Mouse (Mus musculus) forebrain, embryonic 11.5 days (tissue): ENCODE results near the gene Qrfpr. TPM values are rescaled to one million over a fixed set of nuclear protein-coding genes. Genes with fewer than 3 reads are reported as not detected.

Experiments used
- ATAC-seq: fragments of 200-750 bp; cut with Nextera tagmentation; replicated peaks from 2 replicates; pipeline ENCODE4 v1.8.0; 2017; ENCODE audit warnings: moderate TSS enrichment; ENCODE audit not compliant: low FRiP score
- DNase-seq: peaks from one replicate; pipeline ENCODE4 v3.0.0-alpha.2; 2017; ENCODE audit warnings: low spot score
- H3K27ac ChIP-seq: fragments of 300-500 bp; sonication (generic); 2 replicates; pipeline ENCODE4 v1.5.1; 2014; ENCODE audit warnings: low read depth, low read length
- H3K27me3 ChIP-seq: fragments of 300-500 bp; sonication (generic); 2 replicates; pipeline ENCODE4 v1.6.1; 2014; ENCODE audit warnings: mild to moderate bottlenecking, low read length, mixed read lengths; ENCODE audit not compliant: control insufficient read depth, insufficient read depth
- H3K36me3 ChIP-seq: fragments of 300-500 bp; sonication (generic); 2 replicates; pipeline ENCODE4 v1.6.1; 2014; ENCODE audit warnings: mild to moderate bottlenecking, low read length, moderate library complexity, mixed read lengths; ENCODE audit not compliant: control insufficient read depth, insufficient read depth
- H3K4me1 ChIP-seq: fragments of 300-500 bp; sonication (generic); replicated peaks from 2 replicates; pipeline ENCODE4 v1.6.1; 2014; ENCODE audit warnings: low read length, mixed read lengths; ENCODE audit not compliant: control insufficient read depth, insufficient read depth
- H3K4me2 ChIP-seq: fragments of 300-500 bp; sonication (generic); 2 replicates; pipeline ENCODE4 v1.6.1; 2014; ENCODE audit warnings: low read depth, mild to moderate bottlenecking, low read length, moderate library complexity, mixed read lengths; ENCODE audit not compliant: severe bottlenecking
- H3K4me3 ChIP-seq: fragments of 300-500 bp; sonication (generic); 2 replicates; pipeline ENCODE4 v1.5.1; 2014; ENCODE audit warnings: low read depth, low read length
- H3K9ac ChIP-seq: fragments of 300-500 bp; sonication (generic); 2 replicates; pipeline ENCODE4 v1.6.1; 2014; ENCODE audit warnings: low read length
- H3K9me3 ChIP-seq: fragments of 300-500 bp; sonication (generic); 2 replicates; pipeline ENCODE4 v1.6.1; 2016; ENCODE audit warnings: low read length, mixed read lengths; ENCODE audit not compliant: control insufficient read depth
- WGBS: fragments of 180-500 bp; shearing (Covaris S2); extraction: QIAGEN DNeasy Blood & Tissue Kit; methylation state at CpG from one replicate; pipeline ENCODE4 v1.1.7; 2014; 5-methylcytosine and 5-hydroxymethylcytosine counted together
- polyA plus RNA-seq: library from polyadenylated mRNA; unstranded; fragments of >200 nt; fragmentation: Nextera tagmentation; extraction: Ambion mirVana; gene quantifications from 2 replicates; pipeline ENCODE4 v1.2.1, GENCODE M21; 2014

The Qrfpr gene
- polyA plus RNA-seq, 1 experiment from 2014 or later: 0.29 TPM

- H3K9ac ChIP-seq: no peak overlapping the region
- no peak overlapping the region for H3K4me2 ChIP-seq
- H3K4me1 ChIP-seq: no peaks in the 10 kb centered on the region
- no peaks in the 10 kb centered on the region for H3K36me3 ChIP-seq
- H3K27me3 ChIP-seq: no peaks in the 10 kb centered on the region
- 63% methylated on average over 2 of the region's 2 CpGs for WGBS
- ATAC-seq (no peak), DNase-seq (no peak)
- H3K27ac ChIP-seq: no peak overlapping the region
- H3K4me3 ChIP-seq: no peak overlapping the region
- no peaks in the 10 kb centered on the region for H3K9me3 ChIP-seq
These were observed 84.6 kb downstream of the Qrfpr start for GRCm38 (mm10) chr3:36137560-36137959.

DNA sequence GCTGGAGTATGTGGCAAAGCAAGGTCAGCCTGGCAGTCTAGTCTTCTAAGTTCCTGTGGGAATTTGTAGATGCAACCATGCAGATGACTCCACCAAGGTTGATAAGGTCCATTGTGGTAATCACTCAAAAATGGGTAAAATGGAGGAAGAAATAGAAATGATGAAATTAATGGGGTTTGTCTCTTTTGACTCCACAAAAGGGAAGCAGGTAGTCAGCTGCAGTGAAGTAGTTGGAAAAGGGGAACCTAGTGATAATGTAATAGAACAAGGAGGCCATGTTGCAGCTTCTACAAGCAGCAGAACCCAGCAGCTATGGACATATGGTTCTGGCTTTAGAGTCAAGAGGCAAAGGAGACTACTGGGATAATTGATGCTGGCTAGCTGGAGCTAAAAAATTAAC lies 86.0 kb downstream of the Qrfpr start:
- no peak overlapping the region for H3K4me2 ChIP-seq
- no peaks in the 10 kb centered on the region for H3K27me3 ChIP-seq
- no peak overlapping the region for H3K27ac ChIP-seq
- ATAC-seq (no peak), DNase-seq (no peak)
- no peaks in the 10 kb centered on the region for H3K9me3 ChIP-seq
- no peak overlapping the region for H3K9ac ChIP-seq
- no peaks in the 10 kb centered on the region for H3K36me3 ChIP-seq
- no peak overlapping the region for H3K4me3 ChIP-seq
- no peaks in the 10 kb centered on the region for H3K4me1 ChIP-seq

Other genes starting within 250 kb of the Qrfpr start
- gene Mccc1, start 221.6 kb downstream of the Qrfpr start, polyA plus RNA-seq: 34.2 and 36.3 TPM in 2 replicates
- not detected in 2 replicates for gene Ccdc144b, start 168.8 kb downstream of the Qrfpr start, polyA plus RNA-seq
- 88.9 and 93.1 TPM in 2 replicates for gene Acad9, start 156.3 kb downstream of the Qrfpr start, polyA plus RNA-seq
- 10.6 and 11.1 TPM in 2 replicates for gene D3Ertd254e, start 71.3 kb downstream of the Qrfpr start, polyA plus RNA-seq